Mouse (Mus musculus): Measurements from ENCODE around the gene Bbs5.
"Not testable (repeated sequence)": the region's sequence is repeated elsewhere in the genome, so short reads cannot be mapped to it uniquely, and the experiment has no call there.

The Bbs5 gene

GRCm38 (mm10) chr2:69646726-69647490 is at the start of gene Bbs5:
Bbs5 (plus strand) TSS chr2:69647171.
- DNase-seq: peak; percentile 91

- DNase-seq: no peak
Observed at GRCm38 (mm10) chr2:69603726-69604393, 43.1 kb upstream of the Bbs5 start.

- DNase-seq: no peak
Observed at GRCm38 (mm10) chr2:69606621-69607020, 40.4 kb upstream of the Bbs5 start.

GRCm38 (mm10) chr2:69612237-69612636 is 34.7 kb upstream of the Bbs5 start:
- no peak for DNase-seq

GRCm38 (mm10) chr2:69612716-69613115 is 34.3 kb upstream of the Bbs5 start:
- no peak for DNase-seq

GRCm38 (mm10) chr2:69613237-69613636 is 33.7 kb upstream of the Bbs5 start:
- DNase-seq: no peak

GRCm38 (mm10) chr2:69618336-69618735 is 28.6 kb upstream of the Bbs5 start:
- DNase-seq: no peak

GRCm38 (mm10) chr2:69619286-69619685 is 27.7 kb upstream of the Bbs5 start:
- no peak for DNase-seq

GRCm38 (mm10) chr2:69629215-69629614 is 17.8 kb upstream of the Bbs5 start:
- no peak for DNase-seq

GRCm38 (mm10) chr2:69629914-69630313 is 17.1 kb upstream of the Bbs5 start:
- DNase-seq: no peak

- DNase-seq: no peak
Observed at GRCm38 (mm10) chr2:69630792-69631191, 16.2 kb upstream of the Bbs5 start.

- no peak for DNase-seq
Observed at GRCm38 (mm10) chr2:69631449-69631848, 15.5 kb upstream of the Bbs5 start.

GRCm38 (mm10) chr2:69635064-69635701 is 11.8 kb upstream of the Bbs5 start:
- peak; percentile 26 for DNase-seq

- no peak for DNase-seq
Observed at GRCm38 (mm10) chr2:69635807-69636206, 11.2 kb upstream of the Bbs5 start.

- not testable (repeated sequence) for DNase-seq
Observed at GRCm38 (mm10) chr2:69637989-69638388, 9.0 kb upstream of the Bbs5 start.

- DNase-seq: no peak
Observed at GRCm38 (mm10) chr2:69640100-69640499, 6.9 kb upstream of the Bbs5 start.

GRCm38 (mm10) chr2:69644968-69645617 is 1.9 kb upstream of the Bbs5 start:
- no peak for DNase-seq

GRCm38 (mm10) chr2:69649716-69650115 is 2.7 kb downstream of the Bbs5 start:
- DNase-seq: no peak

GRCm38 (mm10) chr2:69659326-69659725 is 12.4 kb downstream of the Bbs5 start:
- no peak for DNase-seq

GRCm38 (mm10) chr2:69663827-69664476 is 17.0 kb downstream of the Bbs5 start:
- DNase-seq: no peak

- no peak for DNase-seq
Observed at GRCm38 (mm10) chr2:69667656-69668055, 20.7 kb downstream of the Bbs5 start.

- no peak for DNase-seq
Observed at GRCm38 (mm10) chr2:69668414-69668813, 21.4 kb downstream of the Bbs5 start.

- DNase-seq: no peak
Observed at GRCm38 (mm10) chr2:69669853-69670252, 22.9 kb downstream of the Bbs5 start, which contains the start of gene Klhl41. Klhl41 (plus strand) TSS chr2:69670120.
